Mouse (Mus musculus): ENCODE results near the gene Ripor3.
"Not testable (repeated sequence)": the region's sequence is repeated elsewhere in the genome, so short reads cannot be mapped to it uniquely, and the experiment has no call there.

Ripor3 gene

DNA sequence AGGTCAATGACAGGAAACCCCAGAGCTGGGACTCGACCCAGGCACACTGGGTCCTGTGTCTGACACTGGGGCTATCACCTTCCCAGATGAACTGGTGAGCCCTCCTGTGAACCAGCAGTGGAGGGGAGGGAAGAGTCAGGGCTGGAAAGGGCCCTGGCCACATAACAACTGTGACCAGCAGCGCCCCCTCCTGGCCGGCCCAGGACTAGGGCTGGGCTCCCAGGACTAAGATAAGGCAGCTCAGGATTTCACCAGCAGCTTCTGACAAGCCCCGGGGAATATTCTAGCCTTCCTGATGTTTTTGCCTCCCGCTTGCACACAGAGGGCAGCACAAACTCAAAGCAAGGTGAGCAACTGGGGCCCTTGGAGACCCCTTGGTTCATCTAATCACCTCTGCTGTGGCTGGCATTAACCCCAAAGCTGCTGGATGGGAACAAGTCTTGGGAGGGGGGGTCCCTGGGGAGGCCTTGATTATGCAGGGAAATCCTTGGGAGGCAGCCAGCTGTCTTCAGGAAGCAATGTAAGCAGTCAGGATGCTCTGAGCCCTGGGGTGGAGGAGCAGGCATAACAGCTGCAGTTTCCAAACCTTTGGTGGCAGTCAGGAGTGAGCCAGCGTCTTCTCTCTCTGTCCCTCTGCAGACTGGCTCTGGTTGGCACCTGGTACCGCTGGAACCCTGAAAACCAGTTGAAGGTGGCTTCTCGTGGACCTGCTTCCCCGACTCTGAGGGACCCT, at the start of gene Ripor3:
TSS of gene Ripor3 (minus strand) at position 683 of the 733 bp plus-strand sequence.
- peak; percentile 18 for DNase-seq

DNA sequence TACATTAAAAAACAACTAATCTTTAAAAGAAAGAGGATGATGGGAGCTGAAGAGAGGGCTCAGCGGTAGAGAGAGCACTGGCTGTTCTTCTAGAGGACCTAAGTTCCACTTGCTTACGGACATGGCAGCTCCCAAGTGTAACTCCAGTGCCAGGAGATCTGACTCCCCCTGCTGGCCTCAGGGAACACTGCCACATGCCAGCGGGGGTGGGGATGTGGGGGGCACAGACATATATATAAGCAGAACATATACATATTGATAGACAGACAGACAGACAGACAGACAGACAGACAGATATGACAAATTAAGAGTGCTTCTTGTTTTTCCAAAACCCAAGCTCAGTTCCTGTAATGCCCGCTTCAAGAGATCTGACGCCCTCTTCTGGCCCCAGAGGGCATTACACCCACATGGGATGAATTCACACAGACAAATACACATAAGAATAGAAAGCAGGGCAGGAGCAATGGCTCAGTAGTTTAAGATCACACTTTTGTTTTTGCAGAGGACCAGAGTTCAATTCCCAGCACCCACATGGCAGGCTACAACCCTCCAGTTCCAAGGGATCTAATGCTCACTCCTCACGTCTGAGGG, 48.9 kb upstream of the Ripor3 start:
- DNase-seq: no peak

DNA sequence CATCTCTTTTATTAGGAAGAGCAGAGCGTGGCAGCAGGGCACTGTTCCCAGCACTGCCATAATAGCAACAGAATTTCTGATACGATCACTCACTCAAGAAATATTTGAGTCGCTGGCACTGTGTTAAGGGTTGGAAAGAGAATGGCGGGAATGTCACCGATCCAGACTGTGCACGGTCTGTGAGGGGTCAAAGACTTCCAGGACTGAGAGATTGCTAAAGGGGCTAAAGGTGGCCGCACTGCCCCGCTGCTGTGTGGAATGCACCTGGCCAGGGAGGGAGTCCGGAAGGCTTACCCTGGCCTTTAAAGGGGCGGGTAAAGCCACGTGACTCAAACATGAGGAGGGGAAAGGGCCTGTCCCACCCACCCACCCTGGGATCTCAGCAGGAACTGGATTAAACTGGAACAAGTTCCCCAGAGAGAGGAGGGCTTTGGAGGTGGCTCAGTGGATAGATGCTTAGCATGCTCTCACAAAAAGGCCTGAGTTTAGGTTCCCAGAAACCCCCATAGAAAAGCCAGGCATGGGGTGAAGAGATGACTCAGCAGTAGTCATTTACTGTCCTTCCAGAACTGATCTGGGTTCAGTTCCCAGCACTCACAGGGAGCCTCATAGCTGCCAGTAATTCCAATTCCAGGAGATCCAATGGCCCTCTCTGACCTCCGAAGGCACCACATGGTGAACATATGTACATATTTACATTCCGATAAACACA, 48.2 kb upstream of the Ripor3 start:
- no peak for DNase-seq

DNA sequence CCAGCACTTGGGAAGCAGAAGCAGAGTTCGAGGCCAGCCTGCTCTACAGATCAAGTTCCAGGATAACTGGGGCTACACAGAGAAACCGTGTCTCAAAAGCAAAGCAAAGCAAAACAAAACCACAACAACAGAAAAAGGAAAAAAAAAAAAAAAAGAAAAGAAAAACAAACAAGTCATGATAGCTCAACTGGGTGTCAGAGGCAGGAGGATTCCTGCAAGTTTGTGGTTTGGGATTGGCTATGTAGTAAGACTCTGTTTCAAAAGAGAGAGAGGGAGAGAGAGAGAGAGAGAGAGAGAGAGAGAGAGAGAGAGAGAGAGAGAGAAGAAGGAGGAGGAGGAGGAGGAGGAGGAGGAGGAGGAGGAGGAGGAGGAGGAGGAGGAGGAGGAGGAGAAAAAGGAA, 47.5 kb upstream of the Ripor3 start:
- not testable (repeated sequence) for DNase-seq

DNA sequence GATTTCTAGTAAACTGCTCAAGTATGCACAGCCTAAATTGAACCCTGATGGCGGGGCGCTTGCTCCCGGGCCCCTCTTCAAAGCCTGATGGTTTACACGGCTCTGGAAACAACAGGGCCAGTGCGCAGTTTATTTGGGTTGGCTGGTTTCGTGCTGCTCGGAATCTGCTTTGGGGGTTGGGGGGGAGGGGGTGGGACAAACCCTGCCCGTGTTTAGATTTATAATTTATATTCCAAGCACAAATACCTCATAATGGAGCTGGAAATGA, 46.2 kb upstream of the Ripor3 start:
- no peak for DNase-seq

DNA sequence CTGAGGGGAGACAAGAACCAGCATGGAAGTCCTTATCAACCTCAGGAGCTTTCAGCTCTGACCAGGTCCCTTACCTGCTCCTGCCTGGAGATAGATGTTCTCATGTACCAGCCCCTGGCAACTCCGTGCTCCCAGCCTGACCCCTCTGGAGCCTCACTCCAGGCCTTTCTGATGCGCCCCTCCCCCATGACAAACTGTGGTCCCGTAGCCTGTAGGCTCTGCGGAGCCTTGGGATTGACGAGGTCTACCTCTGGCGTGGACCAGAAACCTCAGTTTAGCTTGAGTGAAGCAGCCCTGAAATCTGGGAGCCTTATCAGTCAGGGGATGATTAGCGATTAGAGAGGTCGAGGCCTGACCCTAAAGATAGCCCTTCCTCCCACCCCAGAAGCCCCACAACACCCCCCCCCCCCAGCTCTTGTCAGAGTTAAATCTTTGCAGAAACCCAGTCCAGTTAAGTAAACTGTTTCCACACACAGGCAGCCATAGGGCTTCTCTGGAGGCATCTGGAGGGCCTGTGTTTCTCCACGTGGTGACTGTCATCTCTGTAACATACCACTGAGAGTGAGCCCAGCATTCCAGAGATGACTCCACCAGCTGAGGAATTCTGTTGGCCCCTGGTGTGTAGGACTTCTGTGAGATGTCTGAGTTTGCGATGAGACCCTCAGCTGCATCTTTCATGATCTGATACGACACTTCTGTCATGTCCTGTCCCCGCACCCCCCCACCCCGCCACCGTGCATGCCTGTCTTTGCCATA, 45.7 kb upstream of the Ripor3 start:
- no peak for DNase-seq

DNA sequence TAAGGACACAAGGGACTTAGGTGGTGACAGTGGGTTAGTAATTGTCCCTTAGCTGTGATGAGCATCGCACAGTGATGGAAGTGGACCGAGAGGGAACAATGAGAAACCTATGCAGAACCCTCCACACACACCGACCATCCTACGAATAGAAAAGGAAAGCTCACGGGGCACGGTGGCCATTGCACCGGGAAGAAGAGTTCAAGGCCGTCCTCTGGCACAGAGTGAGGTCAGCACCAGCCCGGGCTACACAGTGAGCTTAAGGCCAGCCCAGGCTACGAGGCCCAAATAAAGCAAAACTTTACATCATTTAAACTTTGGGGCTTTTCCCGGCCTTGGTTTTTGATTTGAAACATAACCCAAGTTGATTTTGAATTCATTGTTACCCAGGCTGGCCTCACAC, 43.7 kb upstream of the Ripor3 start:
- no peak for DNase-seq

DNA sequence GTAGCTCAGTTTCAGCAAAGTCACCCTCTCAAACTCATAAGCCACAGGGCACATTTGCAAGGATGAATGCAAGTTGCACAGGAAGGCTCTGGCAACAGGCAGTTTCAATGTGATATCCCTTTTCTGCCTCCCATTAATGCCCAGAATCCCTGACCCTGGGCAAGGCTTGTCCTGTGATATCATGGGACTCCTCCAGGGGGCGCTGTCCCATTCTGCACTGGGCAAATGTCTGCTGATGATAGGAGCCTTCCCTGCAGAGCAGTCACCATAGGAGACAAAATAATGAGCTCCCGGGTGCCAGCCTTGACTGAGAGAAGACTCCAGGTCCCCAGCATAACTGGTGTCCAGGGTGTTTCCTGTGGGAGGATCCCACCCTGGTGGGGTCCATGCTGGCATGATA, 42.3 kb upstream of the Ripor3 start:
- DNase-seq: no peak

DNA sequence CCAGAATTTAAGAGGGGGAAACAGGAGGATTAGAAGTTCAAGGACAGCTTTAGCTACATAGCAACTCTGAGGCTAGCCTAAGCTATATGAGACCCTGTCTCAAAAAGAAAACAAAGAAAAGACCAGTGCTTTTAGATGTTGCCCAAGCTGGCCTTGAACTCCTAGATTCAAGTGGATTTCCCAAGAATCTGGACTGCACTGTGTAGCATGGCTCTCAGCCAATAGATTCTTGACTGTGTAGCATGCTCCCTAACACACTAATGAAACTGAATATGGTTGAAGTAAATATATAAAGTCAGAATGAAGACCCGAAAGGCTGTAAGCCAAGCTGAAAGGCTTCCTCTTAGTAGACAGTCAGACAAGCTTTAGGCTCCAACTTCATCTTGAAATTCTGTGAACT, 41.7 kb upstream of the Ripor3 start:
- DNase-seq: no peak

DNA sequence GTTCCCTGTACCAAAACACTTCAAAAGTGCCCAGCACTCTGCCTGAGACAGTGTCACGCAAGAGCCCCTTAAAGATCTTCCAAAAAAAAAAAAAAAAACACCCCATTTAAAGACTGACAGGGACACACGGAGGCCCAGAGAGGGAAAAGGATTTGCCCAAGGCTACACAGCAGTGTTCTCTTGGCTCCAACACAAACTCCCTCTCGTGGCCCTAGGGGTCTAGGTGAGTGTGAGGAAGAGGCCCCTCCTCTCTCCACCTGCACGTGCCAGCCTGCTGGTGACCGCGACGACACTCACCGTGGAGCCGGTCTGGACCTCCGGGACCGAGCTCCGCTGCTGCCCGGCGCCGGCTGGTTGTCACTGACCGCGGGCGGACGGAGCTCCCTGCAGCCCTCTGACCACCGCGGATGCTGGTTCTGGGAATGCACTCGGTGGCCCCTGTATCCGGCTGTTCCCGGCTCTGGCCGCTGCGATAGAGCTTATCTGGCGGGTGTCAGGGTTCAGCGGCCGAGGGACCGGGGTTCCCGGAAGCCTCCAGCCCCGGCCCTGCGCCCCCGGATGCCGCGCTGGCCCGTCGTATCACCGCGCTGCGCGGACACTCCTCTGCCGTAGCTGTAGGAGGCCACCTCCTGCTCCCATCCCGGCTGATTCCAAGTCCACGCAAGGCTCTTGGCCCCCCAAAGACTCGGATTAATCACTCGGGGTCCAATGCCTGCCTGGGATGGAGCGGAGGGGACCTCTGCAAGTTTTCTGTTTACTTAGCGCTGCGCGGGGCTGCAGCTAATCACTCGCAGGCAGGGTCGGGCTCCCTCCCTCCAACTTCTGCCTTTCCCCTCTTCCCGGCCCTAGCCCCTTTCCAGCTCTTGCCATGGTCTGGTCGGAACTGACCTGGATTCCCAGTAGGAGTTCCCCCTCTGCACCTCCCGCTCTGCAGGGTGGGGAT, 39.9 kb upstream of the Ripor3 start:
- DNase-seq: no peak

DNA sequence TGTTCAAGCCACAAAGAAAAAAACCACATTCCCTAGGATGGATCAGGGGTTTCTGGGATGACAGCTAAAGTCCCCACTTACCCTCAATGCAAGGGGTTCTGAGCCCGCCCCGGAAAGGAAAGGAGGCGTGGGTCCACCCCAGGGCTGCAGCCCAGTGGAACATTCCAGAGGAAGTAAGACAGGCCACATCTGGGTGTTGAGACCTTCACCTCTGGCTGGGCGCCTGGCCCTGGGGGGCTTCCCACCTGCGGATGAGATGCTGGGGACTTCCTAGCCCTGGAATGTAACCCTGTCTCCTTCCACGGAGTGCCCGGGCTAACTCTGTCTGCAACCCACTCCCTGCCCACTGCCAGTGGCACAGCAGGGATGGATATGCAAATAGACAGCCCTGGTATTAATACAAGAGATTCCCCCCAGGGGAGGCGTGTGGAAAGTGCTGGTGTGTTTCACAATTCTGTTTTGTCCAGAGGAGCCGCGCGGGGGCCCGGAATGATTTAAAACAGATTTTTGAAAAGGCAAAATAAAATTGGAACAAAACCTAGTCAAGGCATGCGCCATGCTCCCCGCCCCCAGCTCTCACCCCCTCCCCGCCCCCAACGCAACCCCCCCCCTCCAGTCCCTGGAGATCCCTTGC, 38.7 kb upstream of the Ripor3 start:
- DNase-seq: no peak

DNA sequence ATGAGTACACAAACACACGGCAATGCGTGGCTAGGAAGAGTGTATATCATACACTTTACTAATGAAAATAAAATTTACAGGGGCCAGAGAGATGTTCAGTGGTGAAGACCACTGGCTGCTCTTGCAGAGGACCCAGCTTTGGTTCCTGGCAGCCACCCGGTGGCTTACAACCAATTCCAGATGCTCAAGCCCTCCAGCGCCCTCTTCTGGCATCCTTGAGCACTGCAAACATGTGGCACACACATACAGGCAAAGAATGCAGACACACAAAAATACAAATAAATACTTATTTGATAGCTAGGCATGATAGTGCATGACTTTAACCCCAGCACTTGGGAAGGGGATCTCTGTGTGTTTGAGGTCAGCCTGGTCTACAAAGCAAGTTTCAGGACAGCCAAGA, 36.0 kb upstream of the Ripor3 start:
- DNase-seq: no peak

DNA sequence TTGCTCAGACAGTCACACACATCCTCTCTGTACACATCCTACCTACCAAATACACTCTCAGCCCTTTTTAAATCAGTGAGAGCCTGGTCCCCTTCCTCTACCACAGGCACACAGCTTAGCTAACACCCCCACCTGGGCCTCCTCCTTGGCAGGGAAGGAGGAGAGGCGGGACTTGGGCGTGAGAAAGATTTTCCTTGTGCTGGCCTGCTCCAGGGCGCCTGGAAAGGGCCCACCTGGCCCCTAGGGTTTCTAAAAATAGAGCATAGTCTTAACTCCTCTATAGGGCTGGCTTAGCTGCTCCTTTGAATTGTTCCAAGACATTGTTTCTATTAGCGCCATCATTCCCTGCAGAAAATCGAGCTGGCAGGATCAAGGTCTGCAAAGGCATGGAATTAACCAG, 35.4 kb upstream of the Ripor3 start:
- no peak for DNase-seq

DNA sequence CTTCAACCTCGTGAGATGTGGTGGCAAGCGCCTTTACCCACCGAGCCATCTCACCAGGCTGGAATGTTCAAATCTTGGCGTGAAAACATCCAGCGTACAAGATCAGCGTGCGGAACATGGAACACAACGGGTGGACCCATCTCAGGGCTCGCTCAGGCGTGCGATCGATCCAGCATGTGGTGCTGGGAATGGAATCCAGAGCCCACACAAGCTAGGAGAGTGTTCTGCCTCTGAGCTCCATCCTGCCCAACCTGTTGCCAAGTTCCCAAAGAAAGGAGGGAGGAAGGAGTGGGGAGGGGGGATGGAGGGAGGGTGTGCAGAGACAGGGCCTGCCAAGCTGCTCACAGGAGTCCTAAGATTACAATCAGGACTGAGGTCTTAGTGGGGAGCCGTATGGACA, 34.9 kb upstream of the Ripor3 start:
- DNase-seq: no peak

DNA sequence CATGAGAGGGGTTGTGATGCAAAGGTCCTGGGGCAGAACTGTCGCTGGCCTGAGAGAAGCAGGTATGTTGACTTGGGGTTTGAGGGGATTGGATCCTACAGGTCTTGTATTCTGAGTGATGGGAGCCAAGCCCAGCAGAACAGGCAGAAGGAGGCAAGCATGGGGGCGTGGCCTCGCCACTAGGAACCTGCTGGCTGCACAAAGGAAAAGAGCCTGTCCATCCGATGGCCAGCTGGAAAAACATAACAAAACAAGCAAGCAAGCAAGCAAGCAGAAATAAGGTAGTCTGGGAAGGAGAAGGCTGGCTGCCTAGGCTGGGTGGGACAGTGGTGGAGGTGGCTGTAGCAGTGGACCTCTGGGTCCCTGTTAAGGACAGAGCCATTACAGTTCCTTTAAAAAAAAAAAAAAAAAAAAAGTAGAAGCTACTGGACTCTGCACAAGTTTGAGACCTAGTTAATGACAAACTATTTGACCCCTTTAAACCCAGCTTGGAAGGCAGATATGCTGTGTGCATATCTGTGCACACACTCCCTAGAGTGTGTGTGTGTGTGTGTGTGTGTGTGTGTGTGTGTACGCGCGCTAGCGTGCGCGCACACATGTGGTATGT, 34.4 kb upstream of the Ripor3 start:
- DNase-seq: no peak

DNA sequence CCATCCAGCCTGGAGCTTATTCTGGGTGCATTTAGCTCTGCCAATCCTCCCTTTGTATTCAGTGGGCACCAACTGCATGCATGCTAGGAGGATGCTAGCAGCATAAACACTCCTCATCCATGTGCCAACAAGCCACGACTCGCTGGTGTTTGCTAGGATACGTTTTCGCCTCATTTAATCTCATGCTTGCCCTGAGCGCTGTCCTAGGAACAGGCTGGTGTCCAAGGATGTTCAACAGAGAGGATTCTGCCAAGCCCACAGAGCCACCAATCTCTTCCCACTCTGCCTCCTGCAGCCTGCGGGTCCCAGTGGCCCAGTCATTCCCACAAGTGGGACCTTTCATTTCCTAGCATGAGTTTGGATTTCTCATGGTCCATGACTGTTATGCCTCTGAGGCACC, 31.6 kb upstream of the Ripor3 start:
- DNase-seq: peak; percentile 13

DNA sequence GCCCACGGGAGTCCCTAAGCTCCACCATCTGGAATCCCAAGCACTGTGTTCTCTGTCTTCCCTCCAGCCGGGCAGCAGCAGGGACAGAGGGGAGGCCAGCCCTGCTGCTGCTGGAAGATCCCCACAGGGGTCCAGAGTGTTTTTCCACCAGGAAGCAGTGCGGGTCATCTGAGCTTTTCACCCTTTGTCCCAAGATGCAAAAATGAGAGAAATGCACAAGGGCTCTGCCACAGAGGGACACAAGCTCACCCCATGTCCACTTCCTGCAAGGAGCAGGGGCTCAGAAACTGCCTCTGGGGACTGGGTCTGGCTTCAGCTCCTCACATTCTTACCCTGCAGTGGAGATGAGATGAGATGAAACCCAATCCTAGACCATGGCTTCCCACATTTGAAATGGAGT, 30.3 kb upstream of the Ripor3 start:
- no peak for DNase-seq

DNA sequence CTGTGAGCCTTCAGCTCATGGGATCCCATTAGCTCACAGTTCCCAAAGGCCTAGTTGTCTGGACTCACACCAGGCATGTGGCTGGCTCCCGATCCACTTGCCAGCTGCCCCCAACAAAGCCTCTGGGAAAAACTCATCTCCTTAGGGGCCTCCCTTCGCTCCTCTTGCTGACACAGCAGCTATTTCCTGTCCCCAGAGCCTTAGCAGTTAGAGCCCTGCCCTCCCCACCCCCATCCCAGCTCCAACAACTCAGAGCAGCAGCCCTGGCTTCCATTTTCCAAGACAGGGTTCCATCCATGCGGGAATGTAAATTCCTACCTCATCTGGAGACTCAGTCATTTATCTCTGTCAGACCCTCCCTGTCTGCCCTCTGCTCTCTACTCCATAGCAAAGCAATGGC, 26.6 kb upstream of the Ripor3 start:
- no peak for DNase-seq

DNA sequence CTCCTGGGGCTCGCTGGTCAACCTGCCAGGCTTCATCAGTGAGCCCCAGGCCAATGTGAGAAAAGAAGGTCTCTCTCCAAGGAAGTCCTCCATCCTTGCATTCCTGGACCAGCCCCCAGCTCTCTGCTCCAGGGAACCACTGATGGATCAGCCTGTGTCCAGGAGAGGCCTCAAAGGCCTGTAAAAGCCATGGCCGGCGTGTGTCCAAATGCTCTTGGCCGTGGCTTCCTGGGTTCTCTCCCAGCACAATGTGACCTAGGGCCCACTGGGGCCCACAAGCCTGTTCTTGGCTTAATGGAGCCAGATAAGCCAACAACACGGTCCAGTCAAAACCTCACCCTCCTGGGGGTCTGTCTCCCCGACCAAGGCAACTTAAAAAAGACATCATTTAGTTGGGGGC, 25.5 kb upstream of the Ripor3 start:
- no peak for DNase-seq

DNA sequence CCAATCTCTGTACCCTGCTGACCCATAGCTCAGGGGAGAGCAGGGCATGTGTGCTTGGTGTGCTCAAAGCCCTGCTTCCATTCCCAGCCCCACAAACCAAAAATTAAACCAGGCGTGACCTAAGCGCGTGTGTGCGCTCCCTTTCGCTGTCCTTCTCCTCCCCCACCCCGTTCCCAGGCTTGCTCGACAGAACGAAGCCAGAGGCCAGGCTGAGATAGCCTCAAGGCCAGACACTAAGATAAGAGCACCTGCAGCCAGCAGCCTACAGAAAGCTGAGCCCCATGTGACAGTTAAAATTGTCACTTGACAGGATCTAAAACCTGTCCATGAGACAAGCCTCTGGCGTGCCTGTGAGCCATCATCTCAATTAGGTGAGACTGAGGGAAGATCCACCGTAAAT, 23.5 kb upstream of the Ripor3 start:
- no peak for DNase-seq

DNA sequence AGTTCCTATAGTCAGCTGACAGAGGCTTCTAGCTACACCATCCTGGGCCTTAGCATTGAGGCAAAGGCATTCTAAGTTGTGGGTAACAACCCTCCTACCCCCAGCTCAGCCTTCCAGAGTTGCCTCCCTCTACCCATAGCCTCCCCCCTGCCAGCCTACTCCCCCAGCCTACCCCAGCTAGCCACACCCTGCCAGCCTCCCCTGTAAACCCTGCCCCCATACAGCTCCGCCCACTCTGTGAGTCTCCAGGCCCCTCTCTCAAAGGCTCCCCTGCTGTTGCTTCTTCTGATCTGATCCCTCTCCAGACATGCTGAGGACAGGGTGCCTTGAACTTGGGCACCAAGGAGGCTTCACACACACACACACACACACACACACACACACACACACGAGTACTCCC, 21.4 kb upstream of the Ripor3 start:
- no peak for DNase-seq

DNA sequence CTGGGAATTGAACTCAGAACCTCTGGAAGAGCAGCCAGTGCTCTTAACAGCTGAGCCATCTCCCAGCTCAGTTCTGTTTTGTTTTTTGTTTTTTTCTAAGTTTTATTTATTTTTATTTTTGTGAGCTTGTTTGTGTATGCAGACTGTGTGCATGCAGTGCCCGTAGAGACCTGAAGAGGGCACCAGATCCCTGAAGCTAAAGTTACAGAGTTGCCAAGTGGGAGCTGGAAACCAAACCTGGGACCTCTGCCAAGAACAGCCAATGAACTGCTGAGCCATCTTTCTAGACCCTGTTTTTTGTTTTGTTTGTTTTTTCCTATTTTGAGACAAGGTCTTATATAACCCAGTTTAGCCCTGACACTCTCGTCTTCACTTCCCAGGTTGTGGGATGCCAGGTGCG, 18.0 kb upstream of the Ripor3 start:
- no peak for DNase-seq

Data from cerebellum, adult 11-12 months (tissue).